ENCODE assay signal across 7 mouse cellular contexts in genomic region chr7:29496953-29497590, GRCm38 (mm10). TPM values are rescaled to one million over a fixed set of nuclear protein-coding genes. Genes with fewer than 3 reads are reported as not detected.
A peak's percentile ranks its signal among the peaks of the same experiment; 100 is the strongest.
DNase-seq lines count a peak whose midpoint lies in the region; ATAC-seq and TF ChIP-seq lines count a peak whose summit lies in the region.

No protein-coding gene starts in this region.

- H3K79me2 ChIP-seq in heart, adult 2 months (replicated peaks; ENCODE audit: control insufficient read depth, insufficient read depth, low read length), result no peaks in the 10 kb centered on the region

- 55% methylated on average over 10 of the region's 10 CpGs for WGBS in midbrain, embryonic 12.5 days
- WGBS in heart, adult 2 months, result 72% methylated on average over 10 of the region's 10 CpGs

- H3K27me3 ChIP-seq in midbrain, embryonic 12.5 days, result peaks cover 44% of the 10 kb centered on the region
- H3K27me3 ChIP-seq in heart, adult 2 months (ENCODE audit: control insufficient read depth, insufficient read depth, low read length), result no peaks in the 10 kb centered on the region

- peak; percentile 74 for DNase-seq in R1 (ENCODE audit: low read depth, low spot score)
- peak; percentile 55 for DNase-seq in embryo, embryonic 10.5 days (ENCODE audit: low spot score)
- peak; percentile 70 for DNase-seq in kidney, adult 9 months
- DNase-seq in heart, adult 2 months, result no peak
- DNase-seq in heart, adult 8-10 months (ENCODE audit: low spot score), result no peak
- no peak for DNase-seq in ovary, adult 18-20 months (ENCODE audit: low spot score)

- peak overlapping the region; percentile 70 for H3K27ac ChIP-seq in midbrain, embryonic 12.5 days (replicated peaks)
- H3K27ac ChIP-seq in heart, adult 2 months, result no peak overlapping the region

- no peak overlapping the region for H3K9ac ChIP-seq in midbrain, embryonic 12.5 days (replicated peaks)
- H3K9ac ChIP-seq in heart, adult 2 months (ENCODE audit: low read depth, low read length), result no peak overlapping the region

- H3K36me3 ChIP-seq in midbrain, embryonic 12.5 days, result no peaks in the 10 kb centered on the region
- no peaks in the 10 kb centered on the region for H3K36me3 ChIP-seq in heart, adult 2 months (ENCODE audit: control insufficient read depth, insufficient read depth, low read length)

- H3K4me2 ChIP-seq in midbrain, embryonic 12.5 days (replicated peaks), result peak overlapping the region; percentile 28

- TF ChIP-seq EP300 in heart, adult 2 months (IDR thresholded peaks at IDR 0.05; ENCODE audit: insufficient read depth, low read depth, low read length), result no peak

- no peaks in the 10 kb centered on the region for H3K9me3 ChIP-seq in midbrain, embryonic 12.5 days

- H3K4me3 ChIP-seq in midbrain, embryonic 12.5 days, result no peak overlapping the region
- no peak overlapping the region for H3K4me3 ChIP-seq in heart, adult 2 months

- TF ChIP-seq POLR2A in heart, adult 2 months (IDR thresholded peaks at IDR 0.05; ENCODE audit: insufficient read depth, low read depth, low read length), result no peak

- TF ChIP-seq CTCF in heart, adult 2 months (IDR thresholded peaks at IDR 0.05), result no peak

- intact Hi-C loops in heart, adult 2 months (cut with DNase I), result no loop called here

- peak; percentile 83 for ATAC-seq in midbrain, embryonic 12.5 days (ENCODE audit: low FRiP score, low read depth)

- peaks cover 22% of the 10 kb centered on the region for H3K4me1 ChIP-seq in midbrain, embryonic 12.5 days
- H3K4me1 ChIP-seq in heart, adult 2 months (ENCODE audit: control insufficient read depth, insufficient read depth, low read length), result peaks cover 2% of the 10 kb centered on the region

RNA-seq across cellular contexts. Expression of gene Sipa1l3, which starts 21.4 kb away (rescaled TPM):
- polyA plus RNA-seq in midbrain, embryonic 12.5 days (2016; fragmentation: Nextera tagmentation; extraction: Ambion mirVana), result 14.0 and 14.6 TPM in 2 replicates
- 10 to 100 TPM in 1 of 2 experiments, 1 to 10 TPM in 1; 8.9 to 10.7 TPM for total RNA-seq in heart, adult 2 months (2021)
- 9.1 and 11.5 TPM in 2 replicates for polyA plus RNA-seq in heart, adult 2 months (2012; rRNA removed)
- 10 to 100 TPM in 1 of 4 experiments, 1 to 10 TPM in 3; 6.8 to 10.3 (median 8.2) TPM for total RNA-seq in heart, adult 8-10 months (2022)

Comparison
In these comparisons a context has a peak if more than half of its experiments do, and no peak if none do; other contexts are left out.
1. DNase-seq: peak in R1 (single experiment), embryo, embryonic 10.5 days (single experiment) and kidney, adult 9 months (single experiment); none in heart, adult 2 months (0 of 2), heart, adult 8-10 months (single experiment) and ovary, adult 18-20 months (single experiment).